Mouse (Mus musculus) intestine, embryonic 16.5 days (tissue): Measurements from ENCODE around the gene Bag3. TPM values are rescaled to one million over a fixed set of nuclear protein-coding genes. Genes with fewer than 3 reads are reported as not detected.
A peak's percentile ranks its signal among the peaks of the same experiment; 100 is the strongest.

Experiments
- ATAC-seq: fragments of 200-750 bp; cut with Nextera tagmentation; 2 replicates; pipeline ENCODE4 v1.8.0; 2017; ENCODE audit warnings: moderate TSS enrichment, moderate library complexity
- H3K27ac ChIP-seq: fragments of 300-500 bp; sonication (generic); 2 replicates; pipeline ENCODE4 v1.5.1; 2014; ENCODE audit warnings: mild to moderate bottlenecking, low read length
- H3K27me3 ChIP-seq: fragments of 300-500 bp; sonication (generic); replicated peaks from 2 replicates; pipeline ENCODE4 v1.6.1; 2014; ENCODE audit warnings: low read length, control low read depth, mixed read lengths; ENCODE audit not compliant: control insufficient read depth, insufficient read depth
- H3K36me3 ChIP-seq: fragments of 300-500 bp; sonication (generic); 2 replicates; pipeline ENCODE4 v1.6.1; 2014; ENCODE audit warnings: low read length, control low read depth; ENCODE audit not compliant: control insufficient read depth, insufficient read depth
- H3K4me1 ChIP-seq: fragments of 300-500 bp; sonication (generic); 2 replicates; pipeline ENCODE4 v1.6.1; 2014; ENCODE audit warnings: low read length, control low read depth, mixed read lengths; ENCODE audit not compliant: control insufficient read depth, insufficient read depth
- H3K4me2 ChIP-seq: fragments of 300-500 bp; sonication (generic); 2 replicates; pipeline ENCODE4 v1.6.1; 2014; ENCODE audit warnings: low read depth, low read length, control low read depth
- H3K4me3 ChIP-seq: fragments of 300-500 bp; sonication (generic); 2 replicates; pipeline ENCODE4 v1.5.1; 2014; ENCODE audit warnings: mild to moderate bottlenecking, low read length
- H3K9ac ChIP-seq: fragments of 300-500 bp; sonication (generic); 2 replicates; pipeline ENCODE4 v1.6.1; 2014; ENCODE audit warnings: low read depth, low read length
- H3K9me3 ChIP-seq: fragments of 300-500 bp; sonication (generic); 2 replicates; pipeline ENCODE4 v1.6.1; 2016; ENCODE audit warnings: low read length, control low read depth; ENCODE audit not compliant: control insufficient read depth
- WGBS: fragments of 180-500 bp; shearing (Covaris S2); extraction: QIAGEN DNeasy Blood & Tissue Kit; methylation state at CpG from one replicate; pipeline ENCODE4 v1.1.7; 2014; 5-methylcytosine and 5-hydroxymethylcytosine counted together
- polyA plus RNA-seq: library from polyadenylated mRNA; unstranded; fragments of >200 nt; fragmentation: Nextera tagmentation; extraction: Ambion mirVana; gene quantifications from 2 replicates; pipeline ENCODE4 v1.2.1, GENCODE M21; 2015

The Bag3 gene
- polyA plus RNA-seq, 1 experiment from 2014 or later: 11.3 TPM

GRCm38 (mm10) chr7:128519316-128520050 lies 3.9 kb upstream of the Bag3 start:
- no peak overlapping the region for H3K9ac ChIP-seq
- H3K27ac ChIP-seq: no peak overlapping the region
- no peaks in the 10 kb centered on the region for H3K9me3 ChIP-seq
- 67% methylated on average over 16 of the region's 16 CpGs for WGBS
- no peak for ATAC-seq
- no peak overlapping the region for H3K4me3 ChIP-seq
- H3K4me1 ChIP-seq: no peaks in the 10 kb centered on the region
- no peaks in the 10 kb centered on the region for H3K27me3 ChIP-seq
- H3K36me3 ChIP-seq: no peaks in the 10 kb centered on the region
- H3K4me2 ChIP-seq: no peak overlapping the region

GRCm38 (mm10) chr7:128523962-128524581 lies 656 bp downstream of the Bag3 start:
- peak; percentile 75 for ATAC-seq
- WGBS: 3% methylated on average over 51 of the region's 51 CpGs

GRCm38 (mm10) chr7:128524641-128525040 lies 1.2 kb downstream of the Bag3 start:
- 81% methylated on average over 3 of the region's 3 CpGs for WGBS
- Histone ChIP-seq H3K27ac (no peak overlapping the region), H3K27me3 (no peaks in the 10 kb centered on the region), H3K36me3 (no peaks in the 10 kb centered on the region), H3K9me3 (no peaks in the 10 kb centered on the region), H3K4me1 (peaks cover 11% of the 10 kb centered on the region), H3K4me2 (peak overlapping the region; percentile 90), H3K4me3 (peak overlapping the region; percentile 78), H3K9ac (0 out of 2 replicates have a peak overlapping the region, but pooled peaks have one; percentile 25)
- no peak for ATAC-seq

More at GRCm38 (mm10) chr7:128523962-128524581, 656 bp downstream of the Bag3 start:
- H3K27ac ChIP-seq: peak overlapping the region; percentile 91
- peak overlapping the region; percentile 90 for H3K4me2 ChIP-seq
- H3K9me3 ChIP-seq: no peaks in the 10 kb centered on the region
- no peaks in the 10 kb centered on the region for H3K27me3 ChIP-seq
- H3K9ac ChIP-seq: peak overlapping the region; percentile 92
- H3K4me1 ChIP-seq: peaks cover 5% of the 10 kb centered on the region
- H3K4me3 ChIP-seq: peak overlapping the region; percentile 78
- H3K36me3 ChIP-seq: no peaks in the 10 kb centered on the region

- 70% methylated on average over 6 of the region's 6 CpGs for WGBS
- H3K4me2 ChIP-seq: no peak overlapping the region
- H3K9me3 ChIP-seq: no peaks in the 10 kb centered on the region
- no peak overlapping the region for H3K9ac ChIP-seq
- H3K4me1 ChIP-seq: peaks cover 27% of the 10 kb centered on the region
- H3K27me3 ChIP-seq: no peaks in the 10 kb centered on the region
- ATAC-seq: no peak
- no peaks in the 10 kb centered on the region for H3K36me3 ChIP-seq
- no peak overlapping the region for H3K4me3 ChIP-seq
- no peak overlapping the region for H3K27ac ChIP-seq
Measured at GRCm38 (mm10) chr7:128526611-128527010, 3.2 kb downstream of the Bag3 start.

DNA sequence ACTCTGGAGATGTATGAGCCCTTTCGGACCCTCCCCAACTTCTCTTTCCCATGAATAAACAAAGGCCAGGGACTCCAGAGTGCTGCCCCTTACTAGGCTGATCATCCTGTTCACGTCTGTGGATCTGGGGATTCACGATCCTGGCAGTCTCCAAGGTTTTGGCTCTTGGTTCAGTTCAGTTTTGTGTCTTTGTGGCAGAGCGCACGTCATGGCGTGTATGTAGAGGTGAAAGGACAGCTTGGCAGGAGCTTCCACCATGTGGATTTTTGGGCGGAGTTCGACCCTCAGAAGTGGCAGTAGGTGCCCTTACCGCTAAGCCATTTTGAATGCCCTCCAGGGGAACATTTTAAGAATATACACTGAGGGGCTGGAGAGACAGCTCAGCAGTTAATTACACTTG lies 5.2 kb downstream of the Bag3 start:
- Histone ChIP-seq H3K4me2 (no peak overlapping the region), H3K4me1 (peaks cover 38% of the 10 kb centered on the region), H3K36me3 (no peaks in the 10 kb centered on the region), H3K9me3 (no peaks in the 10 kb centered on the region), H3K27me3 (no peaks in the 10 kb centered on the region), H3K27ac (peak overlapping the region; percentile 66), H3K4me3 (no peak overlapping the region), H3K9ac (0 out of 2 replicates have a peak overlapping the region, but pooled peaks have one; percentile 21)
- 64% methylated on average over 9 of the region's 9 CpGs for WGBS
- no peak for ATAC-seq

DNA sequence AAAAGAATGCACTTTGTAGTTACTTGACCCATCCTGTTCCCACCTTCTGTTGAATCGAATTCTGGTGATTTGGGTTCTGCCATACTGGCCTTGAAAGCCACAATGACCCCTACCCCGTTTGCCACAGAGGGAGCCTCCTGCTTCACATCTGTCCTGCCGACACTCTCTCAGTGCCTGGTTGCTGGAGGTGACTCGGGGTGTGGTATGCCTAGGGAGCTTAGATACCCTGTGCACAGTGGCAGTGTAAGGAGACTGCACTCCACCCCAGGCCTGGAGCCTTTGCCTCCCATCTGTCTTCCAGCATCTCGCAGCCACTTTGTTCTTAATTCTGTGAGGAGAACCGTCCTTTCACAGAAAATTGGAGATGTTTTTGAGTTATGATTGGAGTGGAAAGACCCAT lies 5.7 kb downstream of the Bag3 start:
- H3K4me1 ChIP-seq: peaks cover 38% of the 10 kb centered on the region
- H3K4me2 ChIP-seq: no peak overlapping the region
- no peaks in the 10 kb centered on the region for H3K27me3 ChIP-seq
- H3K36me3 ChIP-seq: no peaks in the 10 kb centered on the region
- ATAC-seq: no peak
- 32% methylated on average over 6 of the region's 6 CpGs for WGBS
- H3K9me3 ChIP-seq: no peaks in the 10 kb centered on the region
- no peak overlapping the region for H3K4me3 ChIP-seq
- peak overlapping the region; percentile 66 for H3K27ac ChIP-seq
- peak overlapping the region; percentile 15; the same call in 1 of the 2 replicates for H3K9ac ChIP-seq

GRCm38 (mm10) chr7:128529574-128530051 lies 6.2 kb downstream of the Bag3 start:
- peak overlapping the region; percentile 13; the same call in 1 of the 2 replicates for H3K4me2 ChIP-seq
- no peaks in the 10 kb centered on the region for H3K27me3 ChIP-seq
- no peak overlapping the region for H3K4me3 ChIP-seq
- no peaks in the 10 kb centered on the region for H3K36me3 ChIP-seq
- WGBS: 29% methylated on average over 14 of the region's 14 CpGs
- H3K9me3 ChIP-seq: no peaks in the 10 kb centered on the region
- peak overlapping the region; percentile 15; the same call in 1 of the 2 replicates for H3K9ac ChIP-seq
- peak; percentile 58 for ATAC-seq
- H3K27ac ChIP-seq: peak overlapping the region; percentile 66
- H3K4me1 ChIP-seq: peaks cover 42% of the 10 kb centered on the region

- 39% methylated on average over 11 of the region's 11 CpGs for WGBS
- H3K27me3 ChIP-seq: no peaks in the 10 kb centered on the region
- peak overlapping the region; percentile 36; the same call in 1 of the 2 replicates for H3K9ac ChIP-seq
- H3K36me3 ChIP-seq: no peaks in the 10 kb centered on the region
- peak overlapping the region; percentile 48; the same call in 1 of the 2 replicates for H3K27ac ChIP-seq
- 0 out of 2 replicates have a peak overlapping the region, but pooled peaks have one; percentile 9 for H3K4me2 ChIP-seq
- ATAC-seq: no peak
- H3K4me1 ChIP-seq: peaks cover 54% of the 10 kb centered on the region
- no peak overlapping the region for H3K4me3 ChIP-seq
- no peaks in the 10 kb centered on the region for H3K9me3 ChIP-seq
Measured at GRCm38 (mm10) chr7:128531031-128531430, 7.6 kb downstream of the Bag3 start.

- H3K9ac ChIP-seq: no peak overlapping the region
- peaks cover 56% of the 10 kb centered on the region for H3K4me1 ChIP-seq
- H3K4me2 ChIP-seq: no peak overlapping the region
- 45% methylated on average over 6 of the region's 6 CpGs for WGBS
- H3K27ac ChIP-seq: no peak overlapping the region
- H3K27me3 ChIP-seq: no peaks in the 10 kb centered on the region
- ATAC-seq: no peak
- no peak overlapping the region for H3K4me3 ChIP-seq
- H3K36me3 ChIP-seq: no peaks in the 10 kb centered on the region
- no peaks in the 10 kb centered on the region for H3K9me3 ChIP-seq
Measured at GRCm38 (mm10) chr7:128531929-128532328, 8.5 kb downstream of the Bag3 start.
